Mouse (Mus musculus) CH12.LX (cell line): Measurements from ENCODE around the gene Gtf3c1. TPM values are rescaled to one million over a fixed set of nuclear protein-coding genes. Genes with fewer than 3 reads are reported as not detected.
A peak's percentile ranks its signal among the peaks of the same experiment; 100 is the strongest.

Source experiments
- DNase-seq: peaks from one replicate; pipeline ENCODE4 v3.0.0-alpha.2; 2013; ENCODE audit errors: extremely low read depth
- H3K27ac ChIP-seq: 2 replicates; pipeline ENCODE4 v1.5.1; 2012; ENCODE audit warnings: low read depth, mild to moderate bottlenecking, control low read depth, moderate library complexity; ENCODE audit not compliant: insufficient read depth
- H3K27me3 ChIP-seq: replicated peaks from 2 replicates; pipeline ENCODE3; 2012; ENCODE audit warnings: inconsistent platforms
- H3K36me3 ChIP-seq, 2 experiments: replicated peaks in 1 of 2; 2 replicates each; pipeline versions ENCODE3 to v1.6.1; 2012; ENCODE audit warnings: inconsistent platforms in 1 of 2, low read length in 1 of 2, mild to moderate bottlenecking in 1 of 2, mixed read lengths in 1 of 2, moderate library complexity in 1 of 2; ENCODE audit not compliant: control insufficient read depth in 1 of 2, insufficient read depth in 1 of 2
- H3K4me1 ChIP-seq, 2 experiments: 2 replicates each; pipeline ENCODE4 v1.6.1; 2012; ENCODE audit warnings: inconsistent platforms in 1 of 2, moderate library complexity in 1 of 2; ENCODE audit not compliant: insufficient read depth in 2 of 2, control insufficient read depth in 1 of 2
- H3K4me2 ChIP-seq: 2 replicates; pipeline ENCODE4 v1.6.1; 2012; ENCODE audit warnings: low read depth, mild to moderate bottlenecking, control low read depth; ENCODE audit not compliant: poor library complexity, insufficient read depth, severe bottlenecking
- H3K4me3 ChIP-seq, 3 experiments: fragments of 150-350 bp in 1 of 3; sonication (generic) in 1 of 3; replicated peaks in 1 of 3; 2 replicates each; pipeline versions ENCODE3 to v1.5.1; 2011 to 2012; ENCODE audit warnings: low read depth in 2 of 3, low read length in 2 of 3, mild to moderate bottlenecking in 2 of 3, moderate library complexity in 2 of 3, control low read depth in 1 of 3, improper control_type of control experiment in 1 of 3, inconsistent platforms in 1 of 3, mixed read lengths in 1 of 3; ENCODE audit not compliant: poor library complexity in 1 of 3
- H3K79me2 ChIP-seq: replicated peaks from 2 replicates; pipeline ENCODE4 v1.6.1; 2012; ENCODE audit warnings: mild to moderate bottlenecking, moderate library complexity; ENCODE audit not compliant: control insufficient read depth, poor library complexity, insufficient read depth, severe bottlenecking; ENCODE audit errors: extremely low read depth
- H3K9ac ChIP-seq: 2 replicates; pipeline ENCODE4 v1.6.1; 2012; ENCODE audit warnings: low read depth, mild to moderate bottlenecking, control low read depth, moderate library complexity; ENCODE audit not compliant: insufficient read depth
- H3K9me3 ChIP-seq: replicated peaks from 2 replicates; pipeline ENCODE3; 2012; ENCODE audit warnings: low read length, inconsistent platforms, mixed read lengths
- CHD1 ChIP-seq: IDR thresholded peaks from 2 replicates; pipeline ENCODE4 v1.6.1; 2012; ENCODE audit warnings: low read depth, low read length, improper control_type of control experiment, inconsistent platforms
- CTCF ChIP-seq, 2 experiments: IDR thresholded peaks in 1 of 2; conservative IDR thresholded peaks in 1 of 2; 2 replicates each; pipeline ENCODE4 v1.5.1; 2011 to 2012; ENCODE audit warnings: low read depth in 2 of 2, low read length in 2 of 2, improper control_type of control experiment in 1 of 2, inconsistent platforms in 1 of 2, mild to moderate bottlenecking in 1 of 2, moderate library complexity in 1 of 2
- E2F4 ChIP-seq: IDR thresholded peaks from 2 replicates; pipeline ENCODE4 v1.6.1; 2011; ENCODE audit warnings: low read depth, low read length, improper control_type of control experiment; ENCODE audit not compliant: insufficient replicate concordance
- ELF1 ChIP-seq: IDR thresholded peaks from 2 replicates; pipeline ENCODE4 v1.6.1; 2014; ENCODE audit warnings: low read depth, mild to moderate bottlenecking, inconsistent platforms, low read length, improper control_type of control experiment
- GABPA ChIP-seq: IDR thresholded peaks from 2 replicates; pipeline ENCODE4 v1.6.1; 2012; ENCODE audit warnings: low read depth, low read length, improper control_type of control experiment, inconsistent platforms; ENCODE audit not compliant: insufficient replicate concordance
- HCFC1 ChIP-seq: IDR thresholded peaks from 2 replicates; pipeline ENCODE4 v1.6.1; 2012; ENCODE audit warnings: low read depth, mild to moderate bottlenecking, inconsistent platforms, low read length, improper control_type of control experiment
- JUN ChIP-seq: IDR thresholded peaks from 2 replicates; pipeline ENCODE4 v1.6.1; 2011; ENCODE audit warnings: low read depth, mild to moderate bottlenecking, low read length, improper control_type of control experiment, moderate library complexity; ENCODE audit not compliant: insufficient read depth
- JUND ChIP-seq: conservative IDR thresholded peaks from 2 replicates; pipeline ENCODE4 v1.6.1; 2011; ENCODE audit warnings: low read depth, low read length, improper control_type of control experiment
- KAT2A ChIP-seq: IDR thresholded peaks from 2 replicates; pipeline ENCODE4 v1.6.1; 2012; ENCODE audit warnings: low read length, improper control_type of control experiment, inconsistent platforms; ENCODE audit not compliant: insufficient replicate concordance
- MAX ChIP-seq: IDR thresholded peaks from 2 replicates; pipeline ENCODE4 v1.6.1; 2011; ENCODE audit warnings: low read length, improper control_type of control experiment
- MYC ChIP-seq: IDR thresholded peaks from 2 replicates; pipeline ENCODE4 v1.6.1; 2011; ENCODE audit warnings: low read depth, mild to moderate bottlenecking, improper control_type of control experiment, low read length
- RAD21 ChIP-seq: IDR thresholded peaks from 2 replicates; pipeline ENCODE4 v1.6.1; 2011; ENCODE audit warnings: low read depth, mild to moderate bottlenecking, low read length, improper control_type of control experiment, moderate library complexity
- RCOR1 ChIP-seq: conservative IDR thresholded peaks from 2 replicates; pipeline ENCODE4 v1.6.1; 2012; ENCODE audit warnings: low read depth, mild to moderate bottlenecking, inconsistent platforms, low read length, improper control_type of control experiment
- SIN3A ChIP-seq: IDR thresholded peaks from 2 replicates; pipeline ENCODE4 v1.6.1; 2012; ENCODE audit warnings: low read length, improper control_type of control experiment, inconsistent platforms
- SMC3 ChIP-seq: IDR thresholded peaks from 2 replicates; pipeline ENCODE4 v1.6.1; 2011; ENCODE audit warnings: low read depth, low read length, improper control_type of control experiment
- TBP ChIP-seq: conservative IDR thresholded peaks from 2 replicates; pipeline ENCODE4 v1.6.1; 2011; ENCODE audit warnings: low read depth, low read length, improper control_type of control experiment
- TCF12 ChIP-seq: IDR thresholded peaks from 2 replicates; pipeline ENCODE4 v1.6.1; 2014; ENCODE audit warnings: low read depth, mild to moderate bottlenecking, inconsistent platforms, low read length, improper control_type of control experiment
- UBTF ChIP-seq: IDR thresholded peaks from 2 replicates; pipeline ENCODE4 v1.6.1; 2012; ENCODE audit warnings: low read depth, mild to moderate bottlenecking, inconsistent platforms, low read length, improper control_type of control experiment, moderate library complexity
- USF1 ChIP-seq: IDR thresholded peaks from 2 replicates; pipeline ENCODE4 v1.6.1; 2014; ENCODE audit warnings: low read depth, mild to moderate bottlenecking, inconsistent platforms, low read length, improper control_type of control experiment
- USF2 ChIP-seq: conservative IDR thresholded peaks from 2 replicates; pipeline ENCODE4 v1.6.1; 2011; ENCODE audit warnings: low read depth, low read length, improper control_type of control experiment
- ZKSCAN1 ChIP-seq: IDR thresholded peaks from 2 replicates; pipeline ENCODE4 v1.6.1; 2012; ENCODE audit warnings: low read depth, inconsistent platforms, low read length, improper control_type of control experiment, borderline replicate concordance
- ZMIZ1 ChIP-seq: IDR thresholded peaks from 2 replicates; pipeline ENCODE4 v1.6.1; 2012; ENCODE audit warnings: low read depth, mild to moderate bottlenecking, inconsistent platforms, low read length, improper control_type of control experiment
- dilution Hi-C: fragments of 300-500 bp; cut with MboI; formaldehyde crosslinking; loops from 2 replicates; pipeline ENCODE4 v1.14.3; 2020; ENCODE audit warnings: low sequenced_read_pairs; ENCODE audit not compliant: extremely low pct_unique_long_range_greater_than_20kb, extremely low pct_ligation_motif_present
- in situ Hi-C: fragments of 300-500 bp; cut with MboI; formaldehyde crosslinking; loops from 3 replicates; pipeline ENCODE4 v1.14.3; 2019; ENCODE audit warnings: low sequenced_read_pairs, low pct_ligation_motif_present, low pct_unique_long_range_greater_than_20kb, mixed read lengths
- polyA plus RNA-seq: library from polyadenylated mRNA; unstranded; fragments of >175 nt; gene quantifications from 2 replicates; pipeline ENCODE4 v1.2.1, GENCODE M21; 2012; ENCODE audit warnings: low read depth; ENCODE audit not compliant: insufficient read length
- total RNA-seq, 2 experiments: library from RNA; depleted of rRNA; stranded (reverse); fragments of 300-350 nt in 1 of 2; fragments of >200 nt in 1 of 2; gene quantifications; 2 replicates each; pipeline ENCODE4 v1.2.3; 2012 to 2014

Gtf3c1 gene
- total and polyA plus RNA-seq, 3 experiments, result 20.2 to 48.4 (median 46.8) TPM

DNA sequence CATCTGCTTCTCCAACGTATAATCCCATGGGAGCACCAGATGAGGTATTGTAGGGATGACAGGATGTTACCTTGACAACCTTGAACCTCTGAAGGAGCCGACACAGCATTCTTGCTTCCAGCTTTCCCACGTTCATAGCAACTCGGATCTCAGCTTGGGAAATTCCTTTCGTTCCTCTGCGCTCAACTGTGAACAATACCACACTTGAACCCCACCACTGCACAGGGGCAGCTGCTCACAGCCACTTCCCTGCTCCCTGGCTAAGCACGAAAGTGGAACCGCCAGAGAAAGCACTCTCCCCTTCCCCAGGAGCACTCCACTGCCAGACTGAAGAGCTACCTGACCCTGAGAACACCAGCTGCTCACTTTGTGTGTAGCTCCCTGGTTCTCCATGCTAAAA, 28.8 kb downstream of the Gtf3c1 start:
- no peak overlapping the region for H3K4me3 ChIP-seq
- peaks cover 16 to 71% of the 10 kb centered on the region in 2 experiments for H3K4me1 ChIP-seq
- TF ChIP-seq RAD21, result no peak
- TF ChIP-seq GABPA, result no peak
- TF ChIP-seq RCOR1, result no peak
- TF ChIP-seq CHD1, result no peak
- TF ChIP-seq ZKSCAN1, result no peak
- no peak for TF ChIP-seq KAT2A
- TF ChIP-seq TCF12, result no peak
- TF ChIP-seq MAX, result no peak
- no peak for TF ChIP-seq ZMIZ1
- no peak for TF ChIP-seq SIN3A
- no peak for TF ChIP-seq JUN
- no peak for TF ChIP-seq E2F4
- TF ChIP-seq JUND, result no peak
- no peak for TF ChIP-seq USF2
- no peak overlapping the region for H3K4me2 ChIP-seq
- H3K9me3 ChIP-seq, result no peaks in the 10 kb centered on the region
- no peaks in the 10 kb centered on the region for H3K79me2 ChIP-seq
- H3K36me3 ChIP-seq, result peaks cover 79 to 92% of the 10 kb centered on the region in 2 experiments
- dilution Hi-C loops (no loop called here), in situ Hi-C loops (no loop called here)
- H3K9ac ChIP-seq, result no peak overlapping the region
- H3K27ac ChIP-seq, result no peak overlapping the region
- H3K27me3 ChIP-seq, result no peaks in the 10 kb centered on the region
- DNase-seq, result no peak

DNA sequence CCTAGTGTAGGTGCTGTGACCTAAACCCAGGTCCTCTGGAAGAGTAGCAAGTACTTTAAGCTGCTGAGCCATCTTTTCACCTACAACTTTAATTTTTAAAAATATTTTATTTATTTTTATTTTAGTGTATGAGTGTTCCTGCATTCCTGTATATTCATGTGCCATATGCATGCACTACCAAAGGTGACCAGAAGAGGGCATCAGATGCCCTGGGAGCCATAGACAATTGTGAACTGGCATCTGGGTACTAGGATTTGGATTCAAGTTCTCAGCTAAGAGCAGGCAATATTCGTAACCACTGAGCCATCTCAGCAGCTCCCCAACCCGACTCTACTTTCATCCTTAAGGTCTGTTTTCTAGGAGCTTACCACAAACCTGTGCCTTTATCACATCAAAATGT, 32.7 kb downstream of the Gtf3c1 start:
- in situ Hi-C loops, result no loop called here
- Histone ChIP-seq H3K79me2 (no peaks in the 10 kb centered on the region), H3K4me1 (peaks cover 11 to 40% of the 10 kb centered on the region in 2 experiments), H3K4me3 (no peak overlapping the region), H3K4me2 (no peak overlapping the region), H3K9me3 (no peaks in the 10 kb centered on the region), H3K36me3 (peaks cover 95 to 100% of the 10 kb centered on the region in 2 experiments), H3K27ac (no peak overlapping the region), H3K9ac (no peak overlapping the region), H3K27me3 (no peaks in the 10 kb centered on the region)
- dilution Hi-C loops, result no loop called here
- TF ChIP-seq TBP, result no peak
- TF ChIP-seq ELF1, result no peak
- peak; percentile 47 for TF ChIP-seq RAD21
- TF ChIP-seq MAX, result no peak
- TF ChIP-seq CTCF (conservative IDR thresholded peaks at IDR 0.05 in 1 of 2, IDR thresholded peaks at IDR 0.05 in 1 of 2; ENCODE audit: low read depth in 2 of 2, low read length in 2 of 2), result peak; percentile 70 to 77
- no peak for TF ChIP-seq E2F4
- TF ChIP-seq UBTF, result no peak
- no peak for TF ChIP-seq MYC
- no peak for TF ChIP-seq HCFC1
- no peak for TF ChIP-seq USF1
- peak; percentile 44; the same call in 1 of the 2 replicates for TF ChIP-seq SMC3
- peak; percentile 61 for DNase-seq
